Mouse (Mus musculus) frontal cortex, postnatal 10 days (tissue): Measurements from ENCODE around the gene Hnrnph1.

Source experiments
- DNase-seq, 2 experiments: peaks; one replicate each; pipeline ENCODE4 v3.0.0; 2022; ENCODE audit warnings: low spot score in 2 of 2, mixed read lengths in 1 of 2

Hnrnph1 gene

GRCm38 (mm10) chr11:50373086-50373485 is 3.7 kb upstream of the Hnrnph1 start:
- DNase-seq = no peak

DNA sequence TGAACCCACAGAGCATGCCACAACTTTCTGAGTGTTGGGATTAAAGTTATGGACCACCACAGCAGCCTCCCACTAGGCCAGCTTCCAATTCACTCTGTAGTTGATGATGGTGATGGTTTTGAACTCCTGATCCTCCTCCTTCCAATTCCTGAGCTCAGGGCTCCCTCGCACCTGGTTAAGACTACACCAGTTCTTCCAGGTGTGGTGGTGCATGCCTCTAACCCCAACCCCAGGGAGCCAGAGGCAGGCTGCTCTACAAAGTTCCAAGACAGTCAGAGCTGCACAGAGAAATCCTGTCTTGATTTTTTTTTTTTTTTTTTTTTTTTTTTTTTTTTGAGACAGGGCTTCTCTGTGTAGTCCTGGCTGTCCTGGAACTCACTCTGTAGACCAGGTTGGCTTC is 3.2 kb upstream of the Hnrnph1 start:
- DNase-seq = no peak

DNA sequence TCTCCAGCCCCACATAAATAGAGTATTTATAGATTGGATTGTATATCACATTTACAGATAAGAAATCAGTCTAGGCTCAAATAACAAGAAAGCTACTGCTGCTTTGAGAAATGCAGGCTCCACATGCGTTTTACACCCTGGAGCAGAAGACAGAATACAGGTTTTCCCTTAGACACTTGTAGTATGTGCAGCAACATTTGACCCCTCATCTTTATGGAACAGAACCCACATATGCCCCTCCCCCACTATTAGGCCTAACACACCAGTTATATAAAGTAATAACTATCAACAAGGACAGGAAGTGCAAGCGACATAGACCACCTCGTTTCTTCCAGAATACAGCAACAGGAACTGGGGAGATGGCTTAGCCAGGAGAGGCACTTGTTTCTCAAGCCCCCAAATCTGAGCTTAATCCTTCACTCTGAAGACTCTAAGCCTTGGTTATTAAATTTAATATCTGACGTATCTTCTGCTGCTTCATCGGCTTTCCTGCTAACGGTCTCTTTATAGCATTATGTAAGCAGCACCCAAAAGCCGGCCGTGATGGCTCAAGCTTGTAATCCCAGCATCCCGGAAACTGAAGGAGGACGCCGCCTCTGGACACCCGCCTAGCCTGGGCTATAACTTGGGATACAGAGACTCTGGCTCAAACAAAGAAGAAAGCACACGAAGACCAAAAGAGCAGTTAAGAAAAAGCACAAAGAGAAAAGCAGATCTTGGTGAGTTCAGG is 2.3 kb upstream of the Hnrnph1 start:
- DNase-seq = no peak

DNA sequence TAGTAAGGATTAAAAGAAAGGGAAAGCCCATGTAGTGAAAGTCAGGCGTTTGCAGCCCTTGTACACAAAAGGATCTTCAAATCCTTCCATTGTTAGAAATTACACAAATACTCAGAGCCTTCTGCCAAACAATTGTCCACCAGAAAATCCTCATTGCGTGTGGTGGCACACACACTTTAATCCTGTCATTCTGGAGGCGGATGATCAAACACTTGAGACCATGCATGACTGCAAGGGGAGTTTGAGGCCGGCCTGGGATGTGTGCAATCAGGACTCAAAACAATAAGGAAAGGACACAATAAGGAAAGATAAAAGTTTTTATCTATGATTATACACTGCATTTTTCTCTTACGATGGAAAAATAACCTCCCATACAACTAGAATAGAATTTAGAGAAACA is 1.4 kb upstream of the Hnrnph1 start:
- DNase-seq = no peak

- no peak for DNase-seq
Observed at GRCm38 (mm10) chr11:50376156-50376790, 517 bp upstream of the Hnrnph1 start.

GRCm38 (mm10) chr11:50377892-50378684 is 1.3 kb downstream of the Hnrnph1 start:
- DNase-seq = peak; percentile 63 to 84

DNA sequence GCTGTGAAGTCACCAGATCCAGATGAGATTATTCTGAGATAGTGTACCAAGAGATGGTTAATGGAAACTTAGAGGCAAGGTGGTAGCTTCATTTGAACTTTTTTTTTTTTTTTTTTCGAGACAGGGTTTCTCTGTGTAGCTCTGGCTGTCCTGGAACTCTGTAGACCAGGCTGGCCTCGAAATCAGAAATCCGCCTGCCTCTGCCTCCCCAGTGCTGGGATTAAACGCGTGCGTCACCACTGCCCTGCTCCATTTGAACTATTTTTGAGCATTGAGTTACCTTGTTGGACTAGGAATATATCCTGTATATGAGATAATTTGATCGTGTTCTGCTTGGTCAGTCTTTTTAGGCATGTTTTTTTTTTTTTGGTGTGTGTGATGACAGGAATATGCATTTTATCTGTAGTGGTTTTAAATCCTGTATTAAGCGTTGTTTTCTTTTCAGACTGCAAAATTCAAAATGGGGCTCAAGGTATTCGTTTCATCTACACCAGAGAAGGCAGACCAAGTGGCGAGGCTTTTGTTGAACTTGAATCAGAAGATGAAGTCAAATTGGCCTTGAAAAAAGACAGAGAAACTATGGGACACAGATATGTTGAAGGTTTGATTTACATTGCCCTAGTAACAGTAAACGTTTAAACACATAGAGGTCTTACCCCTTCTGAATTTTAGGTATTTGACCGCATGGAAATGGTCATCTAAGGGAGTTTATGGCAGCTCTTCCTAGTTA is 2.4 kb downstream of the Hnrnph1 start:
- DNase-seq = no peak

GRCm38 (mm10) chr11:50381311-50381710 is 4.5 kb downstream of the Hnrnph1 start:
- DNase-seq = no peak

DNA sequence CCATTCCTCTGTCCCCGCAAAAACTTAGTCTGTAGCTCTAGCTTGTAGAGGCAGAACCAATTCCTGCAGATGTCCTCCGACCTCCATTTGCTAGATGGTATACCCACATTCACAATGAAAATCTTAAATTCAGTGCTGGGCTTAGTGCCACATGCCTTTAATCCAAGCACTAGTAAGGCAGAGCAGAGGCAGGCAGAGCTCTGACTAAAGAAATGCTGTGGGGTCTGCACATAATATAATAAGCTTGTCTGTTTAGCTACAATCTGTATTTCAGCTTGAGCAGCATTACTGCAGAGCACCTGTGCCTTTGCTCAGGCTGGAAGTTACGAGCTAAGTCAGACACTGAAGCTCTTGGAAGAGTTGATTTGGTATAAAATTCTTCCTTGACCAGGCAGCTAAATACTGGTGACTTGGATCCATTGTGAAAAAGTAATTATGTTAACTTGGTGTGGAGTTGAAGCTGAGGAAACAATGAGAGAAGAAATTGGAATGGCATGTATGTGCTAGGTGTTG is 10.4 kb downstream of the Hnrnph1 start:
- no peak for DNase-seq

DNA sequence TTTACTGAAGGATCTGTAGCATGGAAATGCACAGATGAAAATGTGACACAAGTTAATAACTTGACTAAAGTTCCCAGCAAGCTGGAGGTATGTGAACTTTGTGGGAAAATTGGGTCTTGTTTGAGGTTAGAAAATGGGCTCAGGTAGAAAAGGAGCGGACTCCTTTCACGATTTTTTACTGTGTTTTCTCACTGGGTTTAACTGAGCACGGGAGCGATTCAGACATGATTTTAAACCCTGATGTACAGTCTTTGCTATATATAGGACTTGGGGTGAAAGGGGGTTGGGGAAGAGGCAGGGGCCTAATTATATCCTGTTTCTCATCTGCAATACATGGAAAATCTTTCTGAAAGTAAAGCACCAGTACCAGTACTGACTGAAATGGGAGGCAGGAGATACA is 10.9 kb downstream of the Hnrnph1 start:
- no peak for DNase-seq

GRCm38 (mm10) chr11:50388217-50388929 is 11.6 kb downstream of the Hnrnph1 start:
- DNase-seq = no peak

DNA sequence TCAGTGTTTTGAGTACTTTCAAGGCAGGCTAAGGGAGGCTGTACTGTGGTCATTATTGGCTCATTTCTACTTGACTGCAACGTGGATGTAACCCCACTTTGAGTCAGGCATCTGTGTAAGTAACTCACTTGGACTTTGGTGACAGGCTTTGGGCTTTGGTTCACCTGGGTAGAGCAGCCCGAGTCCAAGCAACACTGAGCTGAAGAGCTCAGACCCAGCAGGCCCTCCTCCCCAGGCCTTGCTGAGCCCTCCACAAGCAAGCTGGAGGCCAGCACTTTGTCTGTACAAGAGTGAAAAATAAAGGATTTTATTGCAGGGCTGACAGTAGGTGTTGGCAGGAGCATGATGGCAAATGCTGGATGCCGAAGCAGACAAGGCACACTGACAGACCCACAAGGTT is 12.2 kb downstream of the Hnrnph1 start:
- DNase-seq = no peak

GRCm38 (mm10) chr11:50389616-50390015 is 12.8 kb downstream of the Hnrnph1 start:
- no peak for DNase-seq

DNA sequence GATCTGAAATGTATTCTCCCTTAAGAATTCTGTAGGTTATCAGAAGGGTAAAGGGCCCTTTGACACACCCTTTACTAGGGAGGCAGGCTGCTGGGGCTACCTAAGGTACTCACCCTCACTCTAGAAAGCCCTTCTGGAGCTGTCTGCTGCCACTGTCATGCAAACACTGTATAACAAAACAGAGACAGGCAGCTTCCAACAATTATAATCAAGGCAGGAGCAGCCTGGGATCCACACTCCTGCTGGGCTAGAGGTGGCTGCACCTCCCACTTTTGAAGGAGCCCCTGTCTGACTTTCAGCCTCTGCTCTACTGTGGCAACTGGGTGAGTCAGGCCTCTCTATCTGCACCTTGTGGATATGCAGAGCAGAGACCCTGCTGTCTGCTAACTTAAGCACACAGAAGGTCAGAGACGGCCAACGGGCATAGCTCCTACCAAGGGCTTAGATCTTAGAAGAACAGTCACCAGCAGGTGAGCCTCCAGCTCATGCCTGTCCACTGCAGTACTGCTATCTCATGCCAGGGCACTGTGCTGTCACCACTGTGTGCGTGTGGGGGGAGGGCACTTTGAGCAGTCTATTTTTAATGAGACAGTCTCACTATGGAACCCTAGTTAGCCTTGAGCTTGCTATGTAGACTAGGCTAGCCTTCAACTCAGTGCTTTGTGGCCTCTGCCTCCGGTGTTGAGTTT is 14.6 kb downstream of the Hnrnph1 start:
- no peak for DNase-seq

DNA sequence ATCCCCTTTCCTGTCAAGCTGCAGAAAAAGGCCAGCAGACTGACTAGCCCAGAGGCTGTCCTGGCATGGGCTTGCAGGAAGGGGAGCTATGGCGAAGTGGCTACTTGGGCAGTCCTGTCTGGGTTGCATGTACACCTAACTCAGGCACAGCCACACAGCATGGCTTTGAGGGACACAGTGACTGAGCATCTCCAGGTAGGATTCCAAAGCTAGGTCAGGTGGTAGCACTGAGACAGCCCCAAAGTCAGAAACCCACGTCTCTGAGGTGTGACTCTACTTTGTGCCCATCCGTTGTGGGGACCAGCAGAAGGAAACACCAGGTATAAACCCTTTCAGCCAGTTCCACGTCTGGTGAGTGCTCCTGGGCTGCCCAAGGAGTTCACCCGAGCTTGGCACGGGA is 16.5 kb downstream of the Hnrnph1 start:
- DNase-seq = no peak

DNA sequence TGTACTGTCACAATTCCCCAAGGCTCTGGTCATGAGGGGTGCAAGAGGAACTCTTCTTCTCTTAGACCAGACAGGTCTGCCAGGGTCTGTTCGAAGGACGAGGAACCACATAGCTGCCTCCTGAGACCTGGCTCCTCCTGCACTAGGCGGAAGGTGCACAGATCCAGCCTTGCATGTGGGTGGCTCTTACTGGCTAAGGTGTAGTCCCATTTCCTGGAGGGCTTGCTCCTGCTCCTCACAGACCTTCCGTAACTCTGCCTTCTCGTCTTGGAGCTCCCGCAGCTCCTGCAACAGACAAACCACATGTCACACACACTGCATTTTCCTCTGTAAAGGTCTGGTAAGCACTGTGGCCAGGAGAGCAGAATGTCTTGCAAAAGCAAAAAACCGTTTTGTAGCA is 17.9 kb downstream of the Hnrnph1 start:
- no peak for DNase-seq

GRCm38 (mm10) chr11:50396766-50397307 is 20.0 kb downstream of the Hnrnph1 start:
- DNase-seq = no peak

- no peak for DNase-seq
Observed at GRCm38 (mm10) chr11:50397316-50397715, 20.5 kb downstream of the Hnrnph1 start.

- no peak for DNase-seq
Observed at GRCm38 (mm10) chr11:50398803-50399202, 22.0 kb downstream of the Hnrnph1 start.

- DNase-seq = no peak
Observed at GRCm38 (mm10) chr11:50402481-50402880, 25.7 kb downstream of the Hnrnph1 start.
